Mouse (Mus musculus) inflammation-experienced regulatory T-cells, adult 16 weeks (primary cell): ENCODE measurements around the gene Krtap6-2. TPM values are rescaled to one million over a fixed set of nuclear protein-coding genes. Genes with fewer than 3 reads are reported as not detected.

ENCODE experiments used
- polyA plus RNA-seq: library from polyadenylated mRNA; unstranded; fragments of 100-300 nt; shearing (Covaris generic); gene quantifications from one replicate; pipeline ENCODE4 v1.2.1, GENCODE M21; 2017

The Krtap6-2 gene
- not detected for polyA plus RNA-seq

DNA sequence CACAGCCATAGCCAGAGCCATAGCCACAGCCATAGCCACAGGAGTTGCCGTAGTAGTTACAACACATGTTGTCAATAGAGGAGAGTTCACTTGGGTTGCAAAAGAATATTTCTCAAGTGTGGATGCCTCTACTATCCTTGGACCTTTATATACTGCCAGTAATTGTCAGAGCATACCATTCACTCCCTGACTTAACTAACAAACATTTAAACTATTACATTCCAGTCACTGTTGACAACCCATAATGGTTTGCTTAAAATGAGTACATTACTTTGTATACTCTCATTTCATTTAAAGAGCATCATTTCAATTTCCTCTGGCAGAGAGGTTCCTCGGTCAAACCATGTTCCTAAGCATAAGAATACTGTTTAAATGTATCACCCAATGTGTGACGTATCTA, at the start of gene Krtap6-2:
Gene Krtap6-2, minus strand, starts transcription at position 101 of the 400 bp plus-strand sequence.

GRCm38 (mm10) chr16:89403768-89404167, 16.1 kb downstream of the Krtap6-2 start, which contains the start of gene Krtap21-1:
Krtap21-1 (minus strand) TSS chr16:89403868.

Other genes with a start within 250 kb of the Krtap6-2 start
- not detected for gene 1110057P08Rik, start 245.4 kb downstream of the Krtap6-2 start, polyA plus RNA-seq
- gene Krtap20-2, start 214.2 kb downstream of the Krtap6-2 start, polyA plus RNA-seq = not detected
- gene Krtap21-1, start 16.2 kb downstream of the Krtap6-2 start, polyA plus RNA-seq = not detected
- gene Krtap8-1, start 67.8 kb upstream of the Krtap6-2 start, polyA plus RNA-seq = not detected
- gene Krtap7-1, start 88.2 kb upstream of the Krtap6-2 start, polyA plus RNA-seq = not detected
- gene Krtap11-1, start 151.1 kb upstream of the Krtap6-2 start, polyA plus RNA-seq = not detected